Mouse (Mus musculus) embryonic facial prominence, embryonic 11.5 days (tissue): ENCODE data around the gene Gm36210. TPM values are rescaled to one million over a fixed set of nuclear protein-coding genes. Genes with fewer than 3 reads are reported as not detected.
"Not testable (repeated sequence)": the region's sequence is repeated elsewhere in the genome, so short reads cannot be mapped to it uniquely, and the experiment has no call there.

Source experiments
- ATAC-seq: fragments of 200-750 bp; cut with Nextera tagmentation; replicated peaks from 2 replicates; pipeline ENCODE4 v1.8.0; 2017; ENCODE audit warnings: low read depth; ENCODE audit not compliant: insufficient number of reproducible peaks, low FRiP score, low TSS enrichment
- DNase-seq: peaks from one replicate; pipeline ENCODE4 v3.0.0-alpha.2; 2015; ENCODE audit warnings: low spot score
- H3K27ac ChIP-seq: fragments of 300-500 bp; sonication (generic); replicated peaks from 2 replicates; pipeline ENCODE4 v1.5.1; 2014; ENCODE audit warnings: mild to moderate bottlenecking, low read depth, low read length, control low read depth
- H3K27me3 ChIP-seq: fragments of 300-500 bp; sonication (generic); 2 replicates; pipeline ENCODE4 v1.6.1; 2014; ENCODE audit warnings: mild to moderate bottlenecking, low read length, moderate library complexity, mixed read lengths; ENCODE audit not compliant: control insufficient read depth, insufficient read depth
- H3K36me3 ChIP-seq: fragments of 300-500 bp; sonication (generic); replicated peaks from 2 replicates; pipeline ENCODE4 v1.6.1; 2014; ENCODE audit warnings: low read depth, mild to moderate bottlenecking, low read length, moderate library complexity, mixed read lengths; ENCODE audit not compliant: control insufficient read depth, insufficient read depth
- H3K4me1 ChIP-seq: fragments of 300-500 bp; sonication (generic); 2 replicates; pipeline ENCODE4 v1.6.1; 2014; ENCODE audit warnings: low read length, mixed read lengths; ENCODE audit not compliant: control insufficient read depth, insufficient read depth
- H3K4me2 ChIP-seq: fragments of 300-500 bp; sonication (generic); 2 replicates; pipeline ENCODE4 v1.6.1; 2014; ENCODE audit warnings: low read depth, mild to moderate bottlenecking, control low read depth, low read length, moderate library complexity
- H3K4me3 ChIP-seq: fragments of 300-500 bp; sonication (generic); 2 replicates; pipeline ENCODE4 v1.5.1; 2014; ENCODE audit warnings: low read depth, low read length, control low read depth
- H3K9ac ChIP-seq: fragments of 300-500 bp; sonication (generic); replicated peaks from 2 replicates; pipeline ENCODE4 v1.6.1; 2014; ENCODE audit warnings: mild to moderate bottlenecking, control low read depth, low read length
- H3K9me3 ChIP-seq: fragments of 300-500 bp; sonication (generic); replicated peaks from 2 replicates; pipeline ENCODE4 v1.6.1; 2016; ENCODE audit warnings: mild to moderate bottlenecking, low read length, inconsistent platforms, mixed read lengths; ENCODE audit not compliant: control insufficient read depth
- WGBS: fragments of 180-500 bp; shearing (Covaris S2); extraction: QIAGEN DNeasy Blood & Tissue Kit; methylation state at CpG from one replicate; pipeline ENCODE4 v1.1.7; 2014; 5-methylcytosine and 5-hydroxymethylcytosine counted together
- polyA plus RNA-seq: library from polyadenylated mRNA; unstranded; fragments of >200 nt; fragmentation: Nextera tagmentation; extraction: Ambion mirVana; gene quantifications from 2 replicates; pipeline ENCODE4 v1.2.1, GENCODE M21; 2014

The Gm36210 gene
- polyA plus RNA-seq, 1 experiment from 2014 or later, result 0.27 TPM

- Histone ChIP-seq H3K4me3 (peak overlapping the region; percentile 19; the same call in 1 of the 2 replicates), H3K9me3 (no peaks in the 10 kb centered on the region), H3K4me2 (peak overlapping the region; percentile 36), H3K36me3 (no peaks in the 10 kb centered on the region), H3K27ac (no peak overlapping the region), H3K9ac (peak overlapping the region; percentile 25; the same call in 1 of the 2 replicates), H3K27me3 (peaks cover 2% of the 10 kb centered on the region), H3K4me1 (no peaks in the 10 kb centered on the region)
- 5% methylated on average over 19 of the region's 19 CpGs for WGBS
- DNase-seq (peak; percentile 45), ATAC-seq (no peak)
Measured at GRCm38 (mm10) chr7:4899649-4900522, 6.4 kb downstream of the Gm36210 start.

- ATAC-seq, result peak; percentile 47; the same call in 1 of the 2 replicates
- H3K9ac ChIP-seq, result no peak overlapping the region; the same call in 1 of the 2 replicates
- H3K27ac ChIP-seq, result no peak overlapping the region
- no peaks in the 10 kb centered on the region for H3K4me1 ChIP-seq
- WGBS, result 16% methylated on average over 15 of the region's 18 CpGs
- no peak for DNase-seq
- H3K9me3 ChIP-seq, result no peaks in the 10 kb centered on the region
- peaks cover 2% of the 10 kb centered on the region for H3K27me3 ChIP-seq
- H3K36me3 ChIP-seq, result no peaks in the 10 kb centered on the region
- H3K4me2 ChIP-seq, result peak overlapping the region; percentile 36
- H3K4me3 ChIP-seq, result peak overlapping the region; percentile 19; the same call in 1 of the 2 replicates
Measured at GRCm38 (mm10) chr7:4898851-4899648, 7.3 kb downstream of the Gm36210 start.

- DNase-seq, result no peak
- 68% methylated on average over 9 of the region's 11 CpGs for WGBS
- Histone ChIP-seq H3K27ac (no peak overlapping the region), H3K4me2 (no peak overlapping the region), H3K36me3 (no peaks in the 10 kb centered on the region), H3K27me3 (no peaks in the 10 kb centered on the region; the same call in none of the 2 replicates), H3K4me1 (no peaks in the 10 kb centered on the region), H3K4me3 (no peak overlapping the region), H3K9ac (no peak overlapping the region), H3K9me3 (no peaks in the 10 kb centered on the region)
- ATAC-seq, result no peak
Measured at GRCm38 (mm10) chr7:4895186-4895585, 11.1 kb downstream of the Gm36210 start.

- WGBS, result 70% methylated on average over 4 of the region's 4 CpGs
- ATAC-seq (no peak), DNase-seq (no peak)
- Histone ChIP-seq H3K36me3 (no peaks in the 10 kb centered on the region), H3K4me1 (no peaks in the 10 kb centered on the region), H3K27me3 (no peaks in the 10 kb centered on the region), H3K4me2 (no peak overlapping the region), H3K9me3 (no peaks in the 10 kb centered on the region), H3K4me3 (no peak overlapping the region), H3K27ac (no peak overlapping the region), H3K9ac (no peak overlapping the region)
Measured at GRCm38 (mm10) chr7:4886680-4887079, 19.6 kb downstream of the Gm36210 start.

- not testable (repeated sequence) for H3K4me2 ChIP-seq, DNase-seq
- WGBS, result 79% methylated on average over 1 of the region's 1 CpGs
Measured at GRCm38 (mm10) chr7:4879036-4879435, 27.3 kb downstream of the Gm36210 start.

GRCm38 (mm10) chr7:4878186-4878585 lies 28.1 kb downstream of the Gm36210 start:
- no peak overlapping the region for H3K9ac ChIP-seq
- H3K4me1 ChIP-seq, result no peaks in the 10 kb centered on the region
- H3K27ac ChIP-seq, result no peak overlapping the region
- no peaks in the 10 kb centered on the region for H3K36me3 ChIP-seq
- no peak overlapping the region for H3K4me2 ChIP-seq
- H3K27me3 ChIP-seq, result no peaks in the 10 kb centered on the region
- H3K9me3 ChIP-seq, result no peaks in the 10 kb centered on the region
- H3K4me3 ChIP-seq, result no peak overlapping the region
- DNase-seq (no peak), ATAC-seq (no peak)

More at GRCm38 (mm10) chr7:4879036-4879435, 27.3 kb downstream of the Gm36210 start:
- H3K4me3 ChIP-seq, H3K9me3 ChIP-seq, ATAC-seq, H3K36me3 ChIP-seq, H3K27ac ChIP-seq, H3K9ac ChIP-seq, H3K27me3 ChIP-seq, H3K4me1 ChIP-seq: not testable (repeated sequence)

GRCm38 (mm10) chr7:4877226-4877625 lies 29.1 kb downstream of the Gm36210 start:
- WGBS, result 10% methylated on average over 11 of the region's 11 CpGs
- H3K4me1 ChIP-seq, result no peaks in the 10 kb centered on the region
- H3K4me3 ChIP-seq, result peak overlapping the region; percentile 43
- DNase-seq (no peak), ATAC-seq (peak; percentile 22; the same call in 1 of the 2 replicates)
- no peaks in the 10 kb centered on the region for H3K36me3 ChIP-seq
- H3K27ac ChIP-seq, result no peak overlapping the region
- no peaks in the 10 kb centered on the region for H3K27me3 ChIP-seq
- peak overlapping the region; percentile 69 for H3K4me2 ChIP-seq
- H3K9ac ChIP-seq, result 0 out of 2 replicates have a peak overlapping the region, but pooled peaks have one; percentile 45
- H3K9me3 ChIP-seq, result no peaks in the 10 kb centered on the region
